Mouse (Mus musculus): ENCODE results near the gene Dlx1. TPM values are rescaled to one million over a fixed set of nuclear protein-coding genes. Genes with fewer than 3 reads are reported as not detected.

Gene Dlx1
- polyA plus RNA-seq, 1 experiment, result not detected

DNA sequence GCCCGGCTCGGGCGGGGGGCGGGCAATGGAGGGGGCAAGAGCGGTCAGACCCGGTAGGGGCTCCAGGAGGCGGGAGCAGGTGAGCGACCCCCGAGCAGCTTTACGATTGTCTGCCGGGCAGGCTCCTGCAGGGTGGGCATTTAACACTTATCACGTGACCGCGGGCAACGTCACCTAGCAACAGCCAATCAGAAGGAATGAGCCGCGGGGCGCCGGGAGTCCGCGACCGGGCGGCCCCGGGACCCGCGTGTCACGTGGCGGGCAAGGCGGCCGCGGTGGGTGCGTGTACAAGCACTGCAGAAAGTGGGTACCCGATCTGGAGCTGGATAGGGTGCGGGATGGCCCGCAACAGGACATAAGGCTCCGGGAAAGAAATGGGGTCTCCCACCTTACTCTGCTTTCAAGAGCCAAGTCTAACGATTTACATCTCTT, 18.7 kb downstream of the Dlx1 start, which contains the start of gene Dlx2:
Gene Dlx2, minus strand, starts transcription at position 115 of the 432 bp plus-strand sequence.
- DNase-seq (ENCODE audit: low read depth), result no peak

DNA sequence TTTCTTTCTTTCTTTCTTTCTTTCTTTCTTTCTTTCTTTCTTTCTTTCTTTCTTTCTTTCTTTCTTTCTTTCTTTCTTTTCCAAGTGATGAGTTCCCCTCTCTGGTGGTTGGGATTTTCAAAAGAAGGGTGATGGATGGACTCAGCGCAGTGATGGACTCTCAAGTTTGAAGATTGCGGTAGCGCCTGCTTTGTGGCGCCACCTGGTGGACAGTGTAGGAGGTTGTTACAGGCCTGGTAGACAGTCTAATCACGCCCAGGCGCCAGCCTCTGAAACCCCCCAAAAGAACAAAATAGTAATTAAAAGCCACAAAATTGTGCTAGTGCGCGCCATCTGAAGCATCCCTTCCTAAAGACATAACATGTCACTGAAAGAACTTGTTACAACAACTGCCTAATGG, 19.9 kb downstream of the Dlx1 start:
- DNase-seq (ENCODE audit: low read depth), result no peak

DNA sequence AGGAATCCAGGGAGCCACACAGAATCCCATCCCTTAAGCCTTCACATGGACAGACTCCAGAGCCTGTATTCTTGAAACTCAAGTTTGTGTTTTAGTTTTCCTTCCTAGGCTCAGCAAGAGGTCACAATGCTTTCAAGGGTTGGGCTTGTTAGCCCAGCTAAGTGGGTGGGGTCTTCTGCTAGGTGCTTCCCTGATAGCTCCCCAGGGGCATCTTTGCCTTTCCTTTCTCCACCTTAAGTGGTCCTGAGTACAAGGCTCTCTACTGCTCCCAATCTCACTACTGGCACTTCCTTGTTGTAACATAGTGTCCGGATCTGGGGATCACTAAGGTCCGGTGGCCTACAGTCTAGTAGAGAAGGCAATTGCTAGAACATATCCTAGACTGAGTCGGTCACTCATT, 22.4 kb downstream of the Dlx1 start:
- no peak for DNase-seq (ENCODE audit: low read depth)

DNA sequence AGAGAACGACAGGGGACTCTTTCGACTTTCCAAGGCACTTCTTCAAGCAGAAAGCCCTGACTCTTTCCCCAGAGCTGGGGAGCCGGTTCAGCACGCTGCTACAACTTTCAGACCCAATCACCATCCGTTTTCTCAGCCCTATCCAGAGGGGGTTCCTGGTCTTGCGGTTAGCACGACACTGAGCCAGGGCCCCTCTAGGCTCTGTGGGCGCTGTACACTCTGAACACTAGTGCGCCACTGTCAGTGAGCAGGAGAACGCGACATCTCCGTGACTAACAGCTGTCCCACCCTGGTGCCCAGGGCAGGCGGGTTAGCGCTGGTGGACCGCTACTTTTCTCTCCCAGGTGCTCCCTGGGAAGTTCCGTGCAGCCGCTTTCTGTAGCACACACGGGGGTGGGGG, 23.8 kb downstream of the Dlx1 start:
- no peak for DNase-seq (ENCODE audit: low read depth)

DNA sequence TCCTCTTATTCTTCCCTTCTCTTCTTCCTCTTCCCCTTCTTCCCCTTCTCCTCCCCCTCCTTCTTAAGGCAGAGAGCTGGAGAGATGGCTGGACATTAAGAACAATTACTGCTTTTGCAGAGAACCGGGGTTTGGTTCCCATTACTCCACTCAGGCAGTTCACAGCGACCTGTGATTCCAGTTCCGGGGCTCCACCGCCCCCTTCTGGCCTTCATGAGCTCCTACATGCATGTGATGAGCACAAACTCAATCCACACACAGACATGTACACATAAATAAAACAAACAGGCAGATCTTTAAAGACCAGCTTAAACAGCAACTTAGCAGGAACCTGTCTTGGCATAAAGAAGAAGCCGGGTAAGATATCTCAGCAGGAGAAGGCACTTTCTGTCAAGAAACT, 28.2 kb downstream of the Dlx1 start:
- no peak for DNase-seq (ENCODE audit: low read depth)

DNA sequence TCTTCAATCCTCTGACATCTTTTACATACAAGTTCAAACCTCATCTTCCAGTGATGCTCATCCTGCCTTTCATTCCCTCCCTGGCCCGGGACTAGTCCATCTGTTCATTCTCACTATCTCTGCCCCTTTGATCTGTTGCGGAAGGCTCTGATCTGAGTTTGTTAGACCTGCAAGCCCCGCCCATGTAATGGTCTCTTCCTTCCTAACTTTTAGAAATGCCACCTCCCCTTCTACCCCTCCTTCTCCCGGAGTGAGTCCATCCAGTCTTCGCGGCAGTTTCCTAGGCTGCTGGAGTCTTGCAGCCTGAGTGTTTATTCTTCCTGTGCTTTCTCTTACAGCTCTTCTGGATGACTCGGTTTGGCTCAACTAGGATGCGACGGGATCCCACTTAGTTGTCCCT, 38.6 kb downstream of the Dlx1 start:
- no peak for DNase-seq (ENCODE audit: low read depth)

DNA sequence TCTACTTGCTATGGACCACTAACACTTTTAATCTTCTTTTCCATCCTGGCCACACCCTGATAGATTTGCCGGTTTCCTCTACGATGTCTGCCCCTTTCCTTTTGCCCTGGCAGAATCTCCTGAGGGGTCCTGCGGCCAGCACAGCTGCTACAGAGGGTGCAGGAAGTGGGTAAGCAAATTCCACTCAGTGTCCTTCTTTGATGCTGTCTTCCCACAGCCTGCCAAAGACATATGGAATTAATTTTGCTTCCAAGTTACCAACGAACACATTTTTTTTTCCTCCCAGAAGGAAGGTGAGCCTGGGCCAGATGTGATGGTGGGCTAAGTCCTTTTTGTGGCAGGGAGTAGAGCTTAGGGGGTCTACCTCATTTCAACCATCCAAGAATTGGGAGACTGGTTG, 45.8 kb downstream of the Dlx1 start:
- DNase-seq (ENCODE audit: low read depth), result no peak

DNA sequence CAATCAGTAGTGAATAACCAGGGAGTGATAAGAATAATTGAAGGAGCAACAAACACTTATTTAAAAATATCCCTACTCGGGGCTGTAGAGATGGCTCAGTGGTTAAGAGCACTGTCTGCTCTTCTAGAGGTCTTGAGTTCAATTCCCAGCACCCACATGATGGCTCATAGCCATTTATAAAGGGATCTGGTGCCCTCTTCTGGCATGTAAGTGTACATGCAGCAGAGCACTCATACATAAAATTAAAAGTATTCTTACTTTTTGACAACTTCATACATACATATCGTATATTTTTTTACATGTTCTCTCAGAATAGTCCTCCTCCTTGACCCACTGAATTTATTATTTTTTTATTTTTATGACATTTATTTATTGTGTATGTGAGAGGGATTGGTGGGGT, 49.1 kb downstream of the Dlx1 start:
- no peak for DNase-seq (ENCODE audit: low read depth)

DNA sequence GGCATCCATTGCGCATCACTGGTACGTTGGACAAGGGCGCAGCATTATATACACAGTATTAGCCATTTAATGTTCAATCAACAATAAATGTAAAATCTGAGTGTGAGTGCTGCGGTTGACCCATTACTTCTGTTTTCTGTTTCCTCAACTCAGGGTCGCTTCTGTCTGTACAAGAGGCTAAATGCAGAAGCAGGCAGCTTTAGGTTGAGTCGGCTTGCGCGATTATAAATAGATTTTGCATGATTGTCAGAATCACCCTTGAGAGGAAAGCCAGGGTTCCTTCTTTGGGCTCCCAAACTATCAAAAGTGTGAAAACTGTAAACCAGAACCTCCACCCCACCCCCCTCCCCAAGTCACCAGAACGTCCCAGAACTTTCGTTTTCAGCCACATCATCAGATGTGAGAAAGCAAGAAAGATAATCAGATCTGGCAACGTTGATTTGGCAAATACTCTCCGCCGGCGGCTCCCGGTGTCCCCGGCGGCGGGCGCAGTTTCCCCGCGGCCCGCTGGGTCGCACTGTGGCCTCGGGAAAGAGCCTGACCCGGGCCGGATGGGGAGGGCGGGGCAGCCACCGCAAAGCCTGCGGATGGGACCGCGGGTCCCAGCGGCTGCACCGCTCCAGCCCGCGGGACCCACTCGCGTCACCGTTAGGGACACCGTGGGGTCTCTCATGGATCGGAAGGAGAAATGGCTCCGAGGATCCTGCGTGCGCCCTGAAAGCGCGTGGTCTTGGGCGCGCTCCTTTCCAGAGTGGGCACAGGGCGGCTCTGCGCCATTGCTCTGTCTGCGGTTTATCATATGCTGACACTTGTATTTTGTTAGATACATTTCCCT, 52.9 kb downstream of the Dlx1 start:
- DNase-seq (ENCODE audit: low read depth), result no peak

DNA sequence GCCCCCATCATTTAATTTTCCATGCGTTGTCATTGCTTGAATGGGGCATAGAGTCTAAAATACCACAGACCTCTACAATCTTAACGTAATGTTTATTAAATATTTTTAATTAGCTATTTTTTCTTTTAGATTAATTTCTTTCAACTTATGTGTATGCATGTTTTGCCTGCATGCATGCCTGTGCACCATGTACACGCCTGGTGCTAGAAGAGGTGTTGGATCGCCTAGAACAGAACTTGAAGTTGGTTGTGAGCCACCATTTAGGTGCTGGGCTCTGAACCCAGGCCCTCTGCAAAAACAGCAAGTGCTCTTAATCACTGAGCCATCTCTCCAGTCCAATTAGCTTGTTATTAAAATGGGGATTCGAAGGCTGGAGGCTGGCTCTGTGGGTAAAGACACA, 53.6 kb downstream of the Dlx1 start:
- DNase-seq (ENCODE audit: low read depth), result no peak

Other genes starting within 250 kb of the Dlx1 start
- 26.9 and 28.2 TPM in 2 replicates for gene Slc25a12, start 160.4 kb upstream of the Dlx1 start, polyA plus RNA-seq (2012; rRNA removed)
- gene Hat1, start 139.2 kb upstream of the Dlx1 start, polyA plus RNA-seq (2012; rRNA removed), result 7.0 and 9.0 TPM in 2 replicates
- 20.8 and 26.6 TPM in 2 replicates for gene Metap1d, start 74.8 kb upstream of the Dlx1 start, polyA plus RNA-seq (2012; rRNA removed)
- gene Dlx2, start 18.6 kb downstream of the Dlx1 start, polyA plus RNA-seq (2012; rRNA removed), result not detected in 2 replicates
- 48.9 and 71.3 TPM in 2 replicates for gene Itga6, start 217.5 kb downstream of the Dlx1 start, polyA plus RNA-seq (2012; rRNA removed)